Comparison of ENCODE assay signal across 8 mouse cellular contexts in genomic region chr19:33391651-33392382, GRCm38 (mm10). TPM values are rescaled to one million over a fixed set of nuclear protein-coding genes. Genes with fewer than 3 reads are reported as not detected.
DNase-seq lines count a peak whose midpoint lies in the region; ATAC-seq and TF ChIP-seq lines count a peak whose summit lies in the region.

Rnls (minus strand) TSS chr19:33392295.

- no peaks in the 10 kb centered on the region for H3K27me3 ChIP-seq in limb, embryonic 13.5 days
- no peaks in the 10 kb centered on the region for H3K27me3 ChIP-seq in midbrain, embryonic 15.5 days (replicated peaks)

- H3K4me3 ChIP-seq in limb, embryonic 13.5 days = peak within 1 kb of the TSS; percentile 63
- peak within 1 kb of the TSS; percentile 54 for H3K4me3 ChIP-seq in midbrain, embryonic 15.5 days

- peak within 1 kb of the TSS; percentile 77 for H3K4me2 ChIP-seq in limb, embryonic 13.5 days (replicated peaks)
- H3K4me2 ChIP-seq in midbrain, embryonic 15.5 days = peak within 1 kb of the TSS; percentile 65

- H3K36me3 ChIP-seq in limb, embryonic 13.5 days = no peaks in the 10 kb centered on the region; the same call in 1 of the 2 replicates
- H3K36me3 ChIP-seq in midbrain, embryonic 15.5 days (replicated peaks) = no peaks in the 10 kb centered on the region

- no peaks in the 10 kb centered on the region for H3K9me3 ChIP-seq in limb, embryonic 13.5 days
- H3K9me3 ChIP-seq in midbrain, embryonic 15.5 days = no peaks in the 10 kb centered on the region; the same call in 1 of the 2 replicates

- peak within 1 kb of the TSS; percentile 76 for H3K27ac ChIP-seq in limb, embryonic 13.5 days
- H3K27ac ChIP-seq in midbrain, embryonic 15.5 days = peak within 1 kb of the TSS; percentile 91

- TF ChIP-seq POLR2A in brain, embryonic 14.5 days (IDR thresholded peaks at IDR 0.05; ENCODE audit: borderline replicate concordance, extremely low read depth, insufficient read depth, insufficient read length, poor library complexity, severe bottlenecking) = peak; percentile 28; the same call in 1 of the 2 replicates

- H3K9ac ChIP-seq in limb, embryonic 13.5 days = peak within 1 kb of the TSS; percentile 89
- peak within 1 kb of the TSS; percentile 88 for H3K9ac ChIP-seq in midbrain, embryonic 15.5 days

- peak; percentile 74 for ATAC-seq in erythroblast, adult 5-6 weeks (replicated peaks; ENCODE audit: low FRiP score, poor library complexity, severe bottlenecking)
- peak; percentile 98 for ATAC-seq in limb, embryonic 13.5 days (ENCODE audit: low FRiP score, low read depth)
- peak; percentile 99 for ATAC-seq in midbrain, embryonic 15.5 days (replicated peaks)

- peak; percentile 28; the same call in 1 of the 2 replicates for TF ChIP-seq CTCF in brain, embryonic 14.5 days (IDR thresholded peaks at IDR 0.05; ENCODE audit: borderline replicate concordance, extremely low read depth, insufficient read depth, insufficient read length)

- no peaks in the 10 kb centered on the region for H3K4me1 ChIP-seq in limb, embryonic 13.5 days
- no peaks in the 10 kb centered on the region for H3K4me1 ChIP-seq in midbrain, embryonic 15.5 days

- WGBS in limb, embryonic 13.5 days = under 1% methylated on average over 48 of the region's 48 CpGs
- WGBS in midbrain, embryonic 15.5 days = under 1% methylated on average over 48 of the region's 48 CpGs

- peak; percentile 90 for DNase-seq in 3T3-L1 (ENCODE audit: low read depth, low spot score)
- peak; percentile 95 for DNase-seq in brain, embryonic 14.5 days (ENCODE audit: low read depth)
- peak; percentile 88 to 89 for DNase-seq in heart, adult 9 months (ENCODE audit: low spot score in 2 of 2)
- peak; percentile 91 for DNase-seq in kidney, adult 9 months
- DNase-seq in spleen, adult 18-20 months = peak; percentile 69 to 71

RNA-seq across cellular contexts. Expression of gene Rnls, which starts in this region (rescaled TPM):
- polyA plus RNA-seq in brain, embryonic 14.5 days (2012; rRNA removed) = 2.1 and 2.5 TPM in 2 replicates
- total RNA-seq in erythroblast, adult 5-6 weeks (2015; ENCODE audit: low replicate concordance) = 1.7 and 2.5 TPM in 2 replicates
- not detected in 2 replicates for total RNA-seq in erythroblast, adult 5-6 weeks (2017; ENCODE audit: low replicate concordance)
- polyA plus RNA-seq in limb, embryonic 13.5 days (2015; fragmentation: Nextera tagmentation; extraction: Ambion mirVana) = 7.6 and 7.7 TPM in 2 replicates
- polyA plus RNA-seq in midbrain, embryonic 15.5 days (2015; fragmentation: Nextera tagmentation; extraction: Ambion mirVana) = 10.7 and 10.9 TPM in 2 replicates

Comparison
In these comparisons a context has a peak if more than half of its experiments do, and no peak if none do; other contexts are left out.
1. Peak in every context shown above with its lines: DNase-seq, ATAC-seq, H3K4me3 ChIP-seq and H3K27ac ChIP-seq.